Comparison of ENCODE assay signal across 1 mouse cellular context in genomic region chr5:76993174-76993814, GRCm38 (mm10).
A peak's percentile ranks its signal among the peaks of the same experiment; 100 is the strongest.
TF ChIP-seq lines count a peak whose summit lies in the region.

No protein-coding gene starts in this region.

TF ChIP-seq in MEL, 35 proteins besides CTCF, POLR2A, EP300 and RAD21 (continued from another document):
- TF ChIP-seq MAFK (IDR thresholded peaks at IDR 0.05; ENCODE audit: borderline replicate concordance, low read depth, low read length): no peak
- TF ChIP-seq TCF12 (IDR thresholded peaks at IDR 0.05; ENCODE audit: low read depth, low read length): peak; percentile 86
- no peak for TF ChIP-seq JUND (IDR thresholded peaks at IDR 0.05; ENCODE audit: low read depth, low read length)
- no peak for TF ChIP-seq BHLHE40 (IDR thresholded peaks at IDR 0.05; ENCODE audit: borderline replicate concordance, low read depth, low read length)
- TF ChIP-seq ZKSCAN1 (IDR thresholded peaks at IDR 0.05; ENCODE audit: low read depth, low read length): no peak
- TF ChIP-seq MYC (IDR thresholded peaks at IDR 0.05; ENCODE audit: low read depth, low read length): peak; percentile 79
- no peak for TF ChIP-seq CHD2 (IDR thresholded peaks at IDR 0.05; ENCODE audit: low read length)
- TF ChIP-seq RCOR1 (IDR thresholded peaks at IDR 0.05; ENCODE audit: low read depth, low read length): no peak; the same call in 1 of the 2 replicates
- 0 out of 2 replicates have a peak, but pooled peaks have one; percentile 13 for TF ChIP-seq TBP (IDR thresholded peaks at IDR 0.05; ENCODE audit: low read depth, low read length)
- TF ChIP-seq SMC3 (IDR thresholded peaks at IDR 0.05; ENCODE audit: low read depth, low read length): peak; percentile 21; the same call in 1 of the 2 replicates
- TF ChIP-seq GATA1 (IDR thresholded peaks at IDR 0.05; ENCODE audit: low read depth, low read length): peak; percentile 88
- TF ChIP-seq ZMIZ1 (IDR thresholded peaks at IDR 0.05; ENCODE audit: low read depth, low read length): no peak
- peak; percentile 53; the same call in 1 of the 2 replicates for TF ChIP-seq ELF1 (IDR thresholded peaks at IDR 0.05; ENCODE audit: low read depth, low read length)
- TF ChIP-seq KAT2A (conservative IDR thresholded peaks at IDR 0.05; ENCODE audit: low read depth, low read length): no peak
- TF ChIP-seq MYB (IDR thresholded peaks at IDR 0.05; ENCODE audit: low read depth, low read length): peak; percentile 55; the same call in 1 of the 2 replicates
- TF ChIP-seq MAX (IDR thresholded peaks at IDR 0.05; ENCODE audit: low read length): peak; percentile 61; the same call in 1 of the 2 replicates
- no peak for TF ChIP-seq USF2 (IDR thresholded peaks at IDR 0.05; ENCODE audit: borderline replicate concordance in 1 of 2, insufficient read depth in 1 of 2, low read depth in 1 of 2, low read length in 2 of 2)
- TF ChIP-seq POLR2AphosphoS2 (IDR thresholded peaks at IDR 0.05; ENCODE audit: low read length): no peak
- TF ChIP-seq GABPA (IDR thresholded peaks at IDR 0.05; ENCODE audit: low read depth, low read length): no peak
- no peak for TF ChIP-seq POLR2AphosphoS5 (IDR thresholded peaks at IDR 0.05; ENCODE audit: borderline replicate concordance, low read depth, low read length)
- no peak for TF ChIP-seq ZNF384 (IDR thresholded peaks at IDR 0.05; ENCODE audit: low read depth, low read length)
- no peak for TF ChIP-seq NELFE (IDR thresholded peaks at IDR 0.05; ENCODE audit: low read depth, low read length)
- peak; percentile 66 for TF ChIP-seq SIN3A (IDR thresholded peaks at IDR 0.05; ENCODE audit: low read length)
- TF ChIP-seq CHD1 (IDR thresholded peaks at IDR 0.05; ENCODE audit: low read depth, low read length): no peak
- 0 out of 2 replicates have a peak, but pooled peaks have one; percentile 16 for TF ChIP-seq HCFC1 (IDR thresholded peaks at IDR 0.05; ENCODE audit: low read depth, low read length)
- no peak for TF ChIP-seq ZC3H11A (IDR thresholded peaks at IDR 0.05; ENCODE audit: low read depth, low read length)
- peak; percentile 83 for TF ChIP-seq TAL1 (IDR thresholded peaks at IDR 0.05; ENCODE audit: low read length)
- 0 out of 2 replicates have a peak, but pooled peaks have one; percentile 15 for TF ChIP-seq MEF2A (IDR thresholded peaks at IDR 0.05; ENCODE audit: extremely low read depth, insufficient replicate concordance, low read depth, low read length, poor library complexity, severe bottlenecking)
- TF ChIP-seq MAZ (IDR thresholded peaks at IDR 0.05; ENCODE audit: low read depth, low read length): no peak
- TF ChIP-seq USF1 (IDR thresholded peaks at IDR 0.05; ENCODE audit: low read depth, low read length): no peak
- peak; percentile 75 for TF ChIP-seq ETS1 (IDR thresholded peaks at IDR 0.05; ENCODE audit: low read depth, low read length)
- no peak for TF ChIP-seq NRF1 (IDR thresholded peaks at IDR 0.05; ENCODE audit: insufficient read depth, low read depth, low read length, poor library complexity, severe bottlenecking)
- TF ChIP-seq E2F4 (IDR thresholded peaks at IDR 0.05; ENCODE audit: borderline replicate concordance, low read depth, low read length): no peak; the same call in 1 of the 2 replicates
